Mouse (Mus musculus) midbrain, embryonic 12.5 days (tissue): ENCODE measurements around the gene Hoxa10. TPM values are rescaled to one million over a fixed set of nuclear protein-coding genes. Genes with fewer than 3 reads are reported as not detected.
A peak's percentile ranks its signal among the peaks of the same experiment; 100 is the strongest.

Experiments
- ATAC-seq: fragments of 200-750 bp; cut with Nextera tagmentation; 2 replicates; pipeline ENCODE4 v1.8.0; 2017; ENCODE audit warnings: low read depth, moderate TSS enrichment, moderate library complexity; ENCODE audit not compliant: low FRiP score
- H3K27ac ChIP-seq: fragments of 300-500 bp; sonication (generic); replicated peaks from 2 replicates; pipeline ENCODE4 v1.5.1; 2016; ENCODE audit warnings: mild to moderate bottlenecking
- H3K27me3 ChIP-seq: fragments of 300-500 bp; sonication (generic); 2 replicates; pipeline ENCODE4 v1.6.1; 2016; ENCODE audit warnings: mild to moderate bottlenecking
- H3K36me3 ChIP-seq: fragments of 300-500 bp; sonication (generic); 2 replicates; pipeline ENCODE4 v1.6.1; 2016
- H3K4me1 ChIP-seq: fragments of 300-500 bp; sonication (generic); 2 replicates; pipeline ENCODE4 v1.6.1; 2016
- H3K4me2 ChIP-seq: fragments of 300-500 bp; sonication (generic); replicated peaks from 2 replicates; pipeline ENCODE4 v1.6.1; 2016; ENCODE audit warnings: mild to moderate bottlenecking, moderate library complexity
- H3K4me3 ChIP-seq: fragments of 300-500 bp; sonication (generic); 2 replicates; pipeline ENCODE4 v1.5.1; 2016; ENCODE audit warnings: mild to moderate bottlenecking
- H3K9ac ChIP-seq: fragments of 300-500 bp; sonication (generic); replicated peaks from 2 replicates; pipeline ENCODE4 v1.6.1; 2016; ENCODE audit warnings: mild to moderate bottlenecking, moderate library complexity
- H3K9me3 ChIP-seq: fragments of 300-500 bp; sonication (generic); 2 replicates; pipeline ENCODE4 v1.6.1; 2016; ENCODE audit warnings: mild to moderate bottlenecking
- WGBS: fragments of 180-500 bp; shearing (Covaris S2); methylation state at CpG from one replicate; pipeline ENCODE4 v1.1.7; 2016; 5-methylcytosine and 5-hydroxymethylcytosine counted together
- polyA plus RNA-seq: library from polyadenylated mRNA; unstranded; fragments of >200 nt; fragmentation: Nextera tagmentation; extraction: Ambion mirVana; gene quantifications from 2 replicates; pipeline ENCODE4 v1.2.1, GENCODE M21; 2016

Gene Hoxa10
- polyA plus RNA-seq, 1 experiment from 2014 or later, result not detected

GRCm38 (mm10) chr6:52239625-52240388 lies 847 bp downstream of the Hoxa10 start:
- no peak overlapping the region for H3K9ac ChIP-seq
- H3K4me2 ChIP-seq, result peak overlapping the region; percentile 27
- no peaks in the 10 kb centered on the region for H3K36me3 ChIP-seq
- 0 out of 2 replicates have a peak overlapping the region, but pooled peaks have one; percentile 1 for H3K4me3 ChIP-seq
- no peak overlapping the region for H3K27ac ChIP-seq
- no peak for ATAC-seq
- H3K4me1 ChIP-seq, result peaks cover 3% of the 10 kb centered on the region; the same call in 1 of the 2 replicates
- WGBS, result under 1% methylated on average over 30 of the region's 30 CpGs
- H3K9me3 ChIP-seq, result no peaks in the 10 kb centered on the region
- peaks cover 94% of the 10 kb centered on the region for H3K27me3 ChIP-seq

DNA sequence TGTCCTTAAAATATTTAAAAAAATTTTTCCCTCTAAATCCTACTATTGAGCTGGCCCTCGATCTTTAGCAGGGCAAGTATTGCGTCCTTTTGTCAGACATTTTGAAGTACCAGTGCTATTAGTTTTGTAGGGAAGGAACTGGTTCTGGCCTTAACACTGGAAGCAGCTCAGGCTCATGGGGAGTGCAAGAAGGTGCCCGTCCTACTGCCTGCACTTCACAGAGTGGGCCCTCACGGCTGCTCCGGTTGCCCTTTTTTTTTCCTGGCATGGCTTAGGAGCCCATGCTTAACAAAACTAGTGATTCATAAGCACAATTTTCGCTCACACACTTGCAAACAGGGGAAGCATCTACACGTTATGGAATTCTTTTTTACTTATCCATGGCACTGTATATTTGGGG lies 1.7 kb downstream of the Hoxa10 start:
- Histone ChIP-seq H3K4me3 (no peak overlapping the region), H3K27ac (no peak overlapping the region), H3K36me3 (no peaks in the 10 kb centered on the region), H3K9me3 (no peaks in the 10 kb centered on the region), H3K27me3 (peaks cover 94% of the 10 kb centered on the region), H3K4me2 (no peak overlapping the region), H3K9ac (no peak overlapping the region), H3K4me1 (peaks cover 3% of the 10 kb centered on the region; the same call in 1 of the 2 replicates)
- 2% methylated on average over 7 of the region's 7 CpGs for WGBS
- no peak for ATAC-seq

GRCm38 (mm10) chr6:52238155-52238545 lies 2.5 kb downstream of the Hoxa10 start:
- Histone ChIP-seq H3K9ac (no peak overlapping the region), H3K4me1 (peaks cover 3% of the 10 kb centered on the region; the same call in 1 of the 2 replicates), H3K36me3 (no peaks in the 10 kb centered on the region), H3K4me3 (no peak overlapping the region), H3K4me2 (no peak overlapping the region), H3K27me3 (peaks cover 94% of the 10 kb centered on the region), H3K9me3 (no peaks in the 10 kb centered on the region), H3K27ac (no peak overlapping the region)
- ATAC-seq, result no peak
- WGBS, result under 1% methylated on average over 7 of the region's 7 CpGs

- no peak overlapping the region for H3K4me2 ChIP-seq
- H3K27me3 ChIP-seq, result peaks cover 94% of the 10 kb centered on the region
- ATAC-seq, result no peak
- H3K4me1 ChIP-seq, result peaks cover 3% of the 10 kb centered on the region; the same call in 1 of the 2 replicates
- no peak overlapping the region for H3K4me3 ChIP-seq
- no peaks in the 10 kb centered on the region for H3K36me3 ChIP-seq
- no peaks in the 10 kb centered on the region for H3K9me3 ChIP-seq
- 10% methylated on average over 10 of the region's 10 CpGs for WGBS
- no peak overlapping the region for H3K27ac ChIP-seq
- no peak overlapping the region for H3K9ac ChIP-seq
Measured at GRCm38 (mm10) chr6:52237346-52238154, 3.1 kb downstream of the Hoxa10 start.

- 3% methylated on average over 3 of the region's 3 CpGs for WGBS
- no peaks in the 10 kb centered on the region for H3K36me3 ChIP-seq
Measured at GRCm38 (mm10) chr6:52236806-52237205, 3.8 kb downstream of the Hoxa10 start.

GRCm38 (mm10) chr6:52235866-52236265 lies 4.8 kb downstream of the Hoxa10 start:
- Histone ChIP-seq H3K4me1 (peaks cover 3% of the 10 kb centered on the region; the same call in 1 of the 2 replicates), H3K4me2 (no peak overlapping the region)
- 20% methylated on average over 6 of the region's 6 CpGs for WGBS

More at GRCm38 (mm10) chr6:52236806-52237205, 3.8 kb downstream of the Hoxa10 start:
- no peaks in the 10 kb centered on the region for H3K9me3 ChIP-seq
- H3K4me3 ChIP-seq, result no peak overlapping the region
- no peak overlapping the region for H3K9ac ChIP-seq
- no peak overlapping the region for H3K27ac ChIP-seq
- no peak overlapping the region for H3K4me2 ChIP-seq
- peaks cover 94% of the 10 kb centered on the region for H3K27me3 ChIP-seq
- H3K4me1 ChIP-seq, result peaks cover 3% of the 10 kb centered on the region; the same call in 1 of the 2 replicates
- no peak for ATAC-seq

GRCm38 (mm10) chr6:52235267-52235666 lies 5.4 kb downstream of the Hoxa10 start:
- ATAC-seq, result no peak
- H3K4me2 ChIP-seq, result no peak overlapping the region
- H3K9me3 ChIP-seq, result no peaks in the 10 kb centered on the region
- H3K36me3 ChIP-seq, result no peaks in the 10 kb centered on the region
- H3K4me1 ChIP-seq, result peaks cover 2% of the 10 kb centered on the region; the same call in 1 of the 2 replicates
- H3K27me3 ChIP-seq, result peaks cover 89% of the 10 kb centered on the region
- no peak overlapping the region for H3K9ac ChIP-seq
- 24% methylated on average over 9 of the region's 9 CpGs for WGBS
- H3K27ac ChIP-seq, result no peak overlapping the region
- no peak overlapping the region for H3K4me3 ChIP-seq

More at GRCm38 (mm10) chr6:52235866-52236265, 4.8 kb downstream of the Hoxa10 start:
- H3K4me3 ChIP-seq, result no peak overlapping the region
- H3K36me3 ChIP-seq, result no peaks in the 10 kb centered on the region
- no peak for ATAC-seq
- H3K9ac ChIP-seq, result no peak overlapping the region
- no peak overlapping the region for H3K27ac ChIP-seq
- no peaks in the 10 kb centered on the region for H3K9me3 ChIP-seq
- H3K27me3 ChIP-seq, result peaks cover 89% of the 10 kb centered on the region

DNA sequence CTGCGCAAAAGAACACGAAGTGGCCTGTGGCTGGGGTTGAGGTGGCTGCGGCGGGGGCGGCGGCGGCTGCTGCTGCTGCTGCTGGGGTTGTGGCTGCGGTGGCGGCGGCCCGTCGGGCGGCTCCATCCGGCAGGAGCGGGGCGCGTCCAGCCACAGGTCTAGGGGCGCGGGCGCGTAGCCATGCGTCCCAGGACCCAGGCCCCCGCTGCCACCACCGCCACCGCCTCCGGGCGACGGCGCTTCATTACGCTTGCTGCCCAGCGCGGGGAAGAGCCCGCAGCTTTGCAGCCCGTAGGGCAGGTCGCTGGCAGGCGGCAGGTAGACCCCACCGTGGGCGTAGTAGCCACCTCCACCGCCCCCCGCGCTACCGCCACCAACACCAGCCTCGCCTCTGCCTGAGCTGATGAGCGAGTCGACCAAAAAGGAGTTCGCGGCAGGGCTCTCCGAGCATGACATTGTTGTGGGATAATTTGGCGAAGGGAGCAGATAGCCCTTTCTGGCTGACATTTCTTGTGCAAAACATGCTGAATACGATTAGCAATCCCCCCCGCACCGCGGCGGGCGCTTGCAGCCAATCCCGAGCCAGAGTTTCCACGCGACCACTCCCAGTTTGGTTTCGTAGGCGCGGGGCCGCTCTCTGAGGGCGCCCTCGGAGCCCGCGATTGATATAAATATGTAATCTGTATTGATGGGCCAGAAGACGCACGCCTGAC lies 6.1 kb downstream of the Hoxa10 start:
- no peak for ATAC-seq
- Histone ChIP-seq H3K9me3 (no peaks in the 10 kb centered on the region), H3K4me1 (no peaks in the 10 kb centered on the region), H3K4me3 (no peak overlapping the region), H3K9ac (no peak overlapping the region), H3K36me3 (no peaks in the 10 kb centered on the region), H3K4me2 (no peak overlapping the region), H3K27me3 (peaks cover 89% of the 10 kb centered on the region), H3K27ac (no peak overlapping the region)
- 2% methylated on average over 68 of the region's 68 CpGs for WGBS

DNA sequence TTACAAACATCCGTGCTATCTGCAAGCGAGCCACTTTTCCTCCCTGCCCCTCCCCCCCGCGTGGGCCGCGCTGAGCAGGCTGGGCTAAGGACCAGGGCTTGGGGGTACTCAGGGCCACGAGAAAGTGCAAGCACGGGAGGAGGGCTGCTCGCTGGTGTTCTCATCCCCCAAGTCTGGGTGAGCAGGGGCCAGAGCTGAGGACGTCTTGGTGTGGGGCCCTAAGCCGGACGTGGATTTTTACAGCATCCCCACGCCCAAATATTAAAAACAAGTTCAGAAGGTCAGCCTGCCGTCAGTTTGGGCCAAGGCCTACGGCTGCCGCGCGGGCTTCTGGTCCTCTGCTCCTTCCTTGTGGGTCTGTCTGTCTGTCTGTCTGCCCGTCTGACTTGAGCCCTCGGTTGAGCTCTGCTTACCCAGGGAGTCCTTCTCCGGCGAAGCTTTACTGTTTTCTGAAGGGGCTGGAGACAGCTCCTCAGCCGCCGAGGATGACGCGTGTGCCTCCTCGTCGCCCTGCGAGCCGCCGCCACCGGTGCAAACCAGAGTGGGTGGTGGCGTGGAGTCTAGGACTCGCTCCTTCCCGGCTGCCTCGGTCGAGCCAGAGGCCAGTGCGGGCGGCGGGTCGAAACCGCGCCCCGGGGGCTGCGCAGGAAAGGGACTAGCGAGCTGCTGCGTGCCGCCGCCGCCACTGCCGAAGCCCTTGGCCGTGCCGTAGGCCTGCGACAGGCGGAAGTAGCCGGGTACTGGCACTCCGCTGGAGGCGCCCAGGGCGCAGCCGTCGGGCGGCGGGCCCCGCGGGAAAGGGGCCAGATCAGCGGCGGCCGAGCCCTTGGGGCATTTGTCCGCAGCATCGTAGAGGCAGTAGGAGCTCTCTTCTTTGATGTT lies 6.9 kb downstream of the Hoxa10 start:
- no peak for ATAC-seq
- no peak overlapping the region for H3K4me3 ChIP-seq
- no peak overlapping the region for H3K27ac ChIP-seq
- WGBS, result 1% methylated on average over 70 of the region's 70 CpGs
- no peak overlapping the region for H3K4me2 ChIP-seq
- no peaks in the 10 kb centered on the region for H3K4me1 ChIP-seq
- H3K36me3 ChIP-seq, result no peaks in the 10 kb centered on the region
- no peak overlapping the region for H3K9ac ChIP-seq
- peaks cover 91% of the 10 kb centered on the region for H3K27me3 ChIP-seq
- no peaks in the 10 kb centered on the region for H3K9me3 ChIP-seq

DNA sequence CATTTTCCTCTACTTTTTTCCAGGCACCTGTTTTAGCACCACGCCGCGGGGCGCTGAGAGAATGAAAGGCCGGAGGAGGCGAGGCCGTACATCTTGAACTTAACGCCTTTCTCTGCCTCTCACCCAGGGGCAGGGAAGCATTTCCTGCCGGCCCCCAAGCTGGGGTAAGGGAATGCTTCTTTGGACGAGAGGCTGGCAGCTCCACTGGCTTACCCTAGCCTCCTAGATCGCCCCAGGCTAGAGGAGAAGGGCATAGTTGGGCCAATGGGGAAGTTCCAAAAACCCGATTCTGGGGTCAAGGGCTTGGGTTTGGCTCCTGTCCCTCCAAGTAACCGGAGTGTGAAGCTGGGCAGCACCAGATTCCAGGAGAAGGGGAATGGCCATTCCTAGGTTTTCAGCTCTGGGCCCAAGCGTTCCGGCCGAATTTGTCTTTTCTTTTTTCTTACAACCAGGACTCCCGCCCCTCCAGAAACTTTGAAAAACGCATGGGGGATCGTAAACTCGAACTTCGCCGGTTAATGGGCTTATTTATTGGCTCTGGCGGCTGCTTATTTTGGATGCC lies 7.6 kb downstream of the Hoxa10 start:
- Histone ChIP-seq H3K9ac (no peak overlapping the region), H3K4me3 (no peak overlapping the region), H3K4me2 (no peak overlapping the region), H3K4me1 (no peaks in the 10 kb centered on the region), H3K27me3 (peaks cover 94% of the 10 kb centered on the region), H3K9me3 (no peaks in the 10 kb centered on the region), H3K27ac (no peak overlapping the region), H3K36me3 (no peaks in the 10 kb centered on the region)
- WGBS, result 1% methylated on average over 23 of the region's 23 CpGs
- no peak for ATAC-seq

DNA sequence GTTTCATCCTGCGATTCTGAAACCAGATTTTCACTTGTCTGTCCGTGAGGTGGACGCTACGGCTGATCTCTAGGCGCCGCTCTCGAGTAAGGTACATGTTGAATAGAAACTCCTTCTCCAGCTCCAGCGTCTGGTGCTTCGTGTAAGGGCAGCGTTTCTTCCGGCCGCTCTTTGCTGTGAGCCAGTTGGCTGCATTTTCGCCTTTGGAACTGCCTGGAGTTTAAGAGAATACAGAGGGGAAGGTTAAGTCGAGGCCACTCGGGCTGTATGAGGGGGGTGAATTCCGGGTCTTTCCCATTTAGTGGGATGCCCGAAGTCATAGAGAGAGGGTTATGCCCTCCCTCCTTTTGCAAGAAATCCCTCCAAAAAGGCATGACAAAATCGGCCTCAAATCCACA lies 8.1 kb downstream of the Hoxa10 start:
- Histone ChIP-seq H3K27ac (no peak overlapping the region), H3K9me3 (no peaks in the 10 kb centered on the region), H3K4me3 (no peak overlapping the region), H3K9ac (no peak overlapping the region), H3K27me3 (peaks cover 94% of the 10 kb centered on the region), H3K36me3 (no peaks in the 10 kb centered on the region), H3K4me1 (no peaks in the 10 kb centered on the region), H3K4me2 (no peak overlapping the region)
- no peak for ATAC-seq
- WGBS, result under 1% methylated on average over 18 of the region's 18 CpGs
